Mouse (Mus musculus): ENCODE data around the gene Ero1l. TPM values are rescaled to one million over a fixed set of nuclear protein-coding genes. Genes with fewer than 3 reads are reported as not detected.

Gene Ero1l
- 19.0 and 21.9 TPM in 2 replicates for polyA plus RNA-seq (2012; rRNA removed)

GRCm38 (mm10) chr14:45318426-45319236 is at the start of gene Ero1l:
Ero1l (minus strand) TSS chr14:45318771.

GRCm38 (mm10) chr14:45350931-45351859 is 32.6 kb upstream of the Ero1l start, which contains the start of gene Styx:
Styx (plus strand) TSS chr14:45351093.

GRCm38 (mm10) chr14:45329589-45330181 is 11.1 kb upstream of the Ero1l start, which contains the start of gene Psmc6:
Psmc6 (plus strand) TSS chr14:45329788.

Other genes with a start within 250 kb of the Ero1l start
- 0.67 and 0.74 TPM in 2 replicates for gene Gpr137c, start 99.1 kb downstream of the Ero1l start, polyA plus RNA-seq (2012; rRNA removed)
- gene Txndc16, start 98.4 kb downstream of the Ero1l start, polyA plus RNA-seq (2012; rRNA removed): 2.0 and 2.5 TPM in 2 replicates
- gene Psmc6, start 11.0 kb upstream of the Ero1l start, polyA plus RNA-seq (2012; rRNA removed): 41.3 and 45.4 TPM in 2 replicates
- 3.5 and 3.8 TPM in 2 replicates for gene Styx, start 32.3 kb upstream of the Ero1l start, polyA plus RNA-seq (2012; rRNA removed)
- 15.2 and 15.7 TPM in 2 replicates for gene Gnpnat1, start 86.1 kb upstream of the Ero1l start, polyA plus RNA-seq (2012; rRNA removed)
- gene Fermt2, start 211.3 kb upstream of the Ero1l start, polyA plus RNA-seq (2012; rRNA removed): 32.9 and 33.1 TPM in 2 replicates

Measured in liver, embryonic 18 days (tissue).